Mouse (Mus musculus) C2C12 (cell line): Measurements from ENCODE around the gene Tmem100. TPM values are rescaled to one million over a fixed set of nuclear protein-coding genes. Genes with fewer than 3 reads are reported as not detected.

ENCODE experiments used
- H3K27me3 ChIP-seq: one replicate; pipeline ENCODE4 v1.6.1; 2011; ENCODE audit not compliant: control insufficient read depth, insufficient read depth, insufficient read length
- H3K36me3 ChIP-seq: one replicate; pipeline ENCODE4 v1.6.1; 2011; ENCODE audit not compliant: control insufficient read depth, insufficient read depth
- H3K4me3 ChIP-seq: one replicate; pipeline ENCODE4 v1.5.1; 2011; ENCODE audit warnings: mild to moderate bottlenecking, control low read depth; ENCODE audit not compliant: poor library complexity, insufficient read depth, severe bottlenecking
- H3K79me2 ChIP-seq: one replicate; pipeline ENCODE4 v1.6.1; 2011; ENCODE audit not compliant: control insufficient read depth, insufficient read depth
- H3K79me3 ChIP-seq: one replicate; pipeline ENCODE4 v1.6.1; 2011; ENCODE audit warnings: low read depth, control low read depth
- H3ac ChIP-seq: one replicate; pipeline ENCODE3; 2011; ENCODE audit warnings: low read depth; ENCODE audit not compliant: control insufficient read depth, insufficient read length
- CEBPB ChIP-seq: IDR thresholded peaks from one replicate; pipeline ENCODE4 v1.6.1; 2011; ENCODE audit warnings: low read depth, mild to moderate bottlenecking, control low read depth, moderate library complexity
- CTCF ChIP-seq: IDR thresholded peaks from one replicate; pipeline ENCODE4 v1.5.1; 2011; ENCODE audit not compliant: control insufficient read depth, insufficient read depth, insufficient read length
- FOSL1 ChIP-seq: IDR thresholded peaks from one replicate; pipeline ENCODE4 v1.8.0; 2011; ENCODE audit warnings: mild to moderate bottlenecking, low read length; ENCODE audit not compliant: poor library complexity, insufficient read depth, severe bottlenecking
- MAX ChIP-seq: IDR thresholded peaks from one replicate; pipeline ENCODE4 v1.6.1; 2011; ENCODE audit warnings: mild to moderate bottlenecking, control low read depth
- MYOD1 ChIP-seq: IDR thresholded peaks from one replicate; pipeline ENCODE4 v1.6.1; 2011; ENCODE audit warnings: low read depth; ENCODE audit not compliant: control insufficient read depth, insufficient read length
- MYOG ChIP-seq: IDR thresholded peaks from one replicate; pipeline ENCODE4 v1.6.1; 2011; ENCODE audit not compliant: control insufficient read depth, insufficient read length; ENCODE audit errors: extremely low read depth
- USF1 ChIP-seq: IDR thresholded peaks from one replicate; pipeline ENCODE4 v1.6.1; 2011; ENCODE audit warnings: low read depth, mild to moderate bottlenecking, control low read depth, moderate library complexity
- long read RNA-seq, 2 experiments: library from polyadenylated mRNA; unstranded; transcript quantifications; one replicate each; pipeline ENCODE4 v2.0.0; 2019 to 2020
- polyA plus RNA-seq: library from polyadenylated mRNA; unstranded; fragments of >200 nt; fragmentation: generic; extraction: Trizol; gene quantifications from one replicate; pipeline ENCODE4 v1.2.1, GENCODE M21; 2012; ENCODE audit warnings: missing spikeins

Gene Tmem100
- polyA plus RNA-seq: not detected
- long read RNA-seq, experiment 1, partial matches to known transcripts: 0 of 1 reads
- long read RNA-seq, experiment 1, other reads (novel, unspliced or antisense): 1 of 1 reads
- long read RNA-seq, experiment 2: 0 reads

GRCm38 (mm10) chr11:90029841-90030398 lies at the start of gene Tmem100:
TSS of gene Tmem100 (plus strand) at chr11:90030348.
- Histone ChIP-seq H3K79me2 (no peaks in the 10 kb centered on the region), H3K4me3 (no peak within 1 kb of the TSS), H3K27me3 (no peaks in the 10 kb centered on the region), H3ac (no peak within 1 kb of the TSS), H3K79me3 (no peaks in the 10 kb centered on the region), H3K36me3 (no peaks in the 10 kb centered on the region)
- TF ChIP-seq CTCF (no peak), USF1 (no peak), CEBPB (no peak), MAX (no peak), MYOG (no peak), MYOD1 (no peak), FOSL1 (no peak)

- TF ChIP-seq CEBPB (no peak), USF1 (no peak), MYOD1 (no peak), MYOG (no peak)
- Histone ChIP-seq H3K79me2 (no peaks in the 10 kb centered on the region), H3K79me3 (no peaks in the 10 kb centered on the region), H3ac (no peak overlapping the region), H3K4me3 (no peak overlapping the region), H3K27me3 (no peaks in the 10 kb centered on the region), H3K36me3 (no peaks in the 10 kb centered on the region)
Measured at GRCm38 (mm10) chr11:89982918-89983317, 47.2 kb upstream of the Tmem100 start.

- H3K79me3 ChIP-seq: no peaks in the 10 kb centered on the region
- H3K4me3 ChIP-seq: no peak overlapping the region
- H3K79me2 ChIP-seq: no peaks in the 10 kb centered on the region
- no peak overlapping the region for H3ac ChIP-seq
- no peaks in the 10 kb centered on the region for H3K36me3 ChIP-seq
- TF ChIP-seq MYOG (no peak), MYOD1 (no peak), MAX (no peak), CTCF (no peak), FOSL1 (no peak), USF1 (no peak), CEBPB (no peak)
- H3K27me3 ChIP-seq: no peaks in the 10 kb centered on the region
Measured at GRCm38 (mm10) chr11:89984436-89984835, 45.7 kb upstream of the Tmem100 start.

- H3K79me3 ChIP-seq: no peaks in the 10 kb centered on the region
- no peaks in the 10 kb centered on the region for H3K36me3 ChIP-seq
- H3K27me3 ChIP-seq: no peaks in the 10 kb centered on the region
- no peak overlapping the region for H3K4me3 ChIP-seq
- no peaks in the 10 kb centered on the region for H3K79me2 ChIP-seq
- no peak for TF ChIP-seq MYOD1
- TF ChIP-seq CEBPB: no peak
- no peak for TF ChIP-seq FOSL1
- TF ChIP-seq MYOG: no peak
- TF ChIP-seq USF1: no peak
- TF ChIP-seq MAX: no peak
- TF ChIP-seq CTCF: no peak
- no peak overlapping the region for H3ac ChIP-seq
Measured at GRCm38 (mm10) chr11:89985200-89986187, 44.7 kb upstream of the Tmem100 start.

DNA sequence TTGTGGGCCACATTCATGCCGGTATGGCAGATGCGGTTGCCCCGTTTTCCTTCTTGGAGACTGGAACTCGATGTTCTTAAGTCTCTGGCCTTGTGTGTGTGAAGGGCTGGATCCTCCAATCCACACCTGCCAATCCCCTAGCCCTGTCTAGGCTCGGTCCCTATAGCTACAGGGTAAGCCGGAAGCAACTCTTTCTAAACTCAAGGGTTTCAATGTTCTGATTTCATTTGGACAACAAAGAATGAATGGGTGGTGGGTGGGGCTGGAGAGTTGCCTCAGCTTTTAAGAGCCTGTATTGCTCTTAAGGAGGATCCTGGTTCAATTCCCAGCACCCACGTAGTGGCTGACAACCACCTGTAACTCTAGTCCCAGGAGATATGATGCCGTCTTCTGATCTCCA lies 43.6 kb upstream of the Tmem100 start:
- no peaks in the 10 kb centered on the region for H3K36me3 ChIP-seq
- TF ChIP-seq MYOD1 (no peak), CTCF (no peak), FOSL1 (no peak), CEBPB (no peak), USF1 (no peak), MAX (no peak), MYOG (no peak)
- no peak overlapping the region for H3ac ChIP-seq
- H3K79me2 ChIP-seq: no peaks in the 10 kb centered on the region
- H3K4me3 ChIP-seq: no peak overlapping the region
- H3K27me3 ChIP-seq: no peaks in the 10 kb centered on the region
- H3K79me3 ChIP-seq: no peaks in the 10 kb centered on the region
